Mouse (Mus musculus) olfactory bulb, adult 2 months (tissue): ENCODE data around the gene Gmcl1.

ENCODE experiments used
- CTCF ChIP-seq: fragments of 200-500 bp; IDR thresholded peaks from 2 replicates; pipeline ENCODE4 v1.5.1; 2012; ENCODE audit warnings: low read depth, mild to moderate bottlenecking, low read length, moderate library complexity; ENCODE audit not compliant: insufficient read depth
- POLR2A ChIP-seq: fragments of 200-500 bp; IDR thresholded peaks from 2 replicates; pipeline ENCODE4 v1.6.1; 2012; ENCODE audit warnings: mild to moderate bottlenecking, low read depth, low read length, moderate library complexity; ENCODE audit not compliant: insufficient read depth

DNA sequence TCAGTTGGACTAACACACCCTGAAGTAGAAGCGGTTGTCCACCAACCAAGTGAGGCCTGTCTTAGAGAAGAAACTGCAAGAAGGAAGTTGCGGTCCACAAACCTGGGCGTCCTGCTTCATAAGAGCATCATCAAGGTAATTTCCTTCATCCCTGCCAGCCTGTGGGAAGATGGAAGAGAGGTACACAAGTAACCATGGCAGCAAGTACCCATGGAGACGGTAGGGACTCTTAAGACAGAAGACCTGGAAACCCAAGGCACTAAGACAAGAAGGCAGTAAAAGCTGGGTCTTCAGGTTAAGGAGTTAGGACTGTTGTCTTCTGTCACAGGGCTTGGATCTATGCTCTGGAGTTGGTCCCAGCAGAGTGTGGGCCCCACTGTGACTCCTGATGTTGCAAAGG, 17.8 kb upstream of the Gmcl1 start:
- no peak for TF ChIP-seq CTCF
- no peak for TF ChIP-seq POLR2A
